ENCODE assay signal across 9 mouse cellular contexts in the genomic region with DNA sequence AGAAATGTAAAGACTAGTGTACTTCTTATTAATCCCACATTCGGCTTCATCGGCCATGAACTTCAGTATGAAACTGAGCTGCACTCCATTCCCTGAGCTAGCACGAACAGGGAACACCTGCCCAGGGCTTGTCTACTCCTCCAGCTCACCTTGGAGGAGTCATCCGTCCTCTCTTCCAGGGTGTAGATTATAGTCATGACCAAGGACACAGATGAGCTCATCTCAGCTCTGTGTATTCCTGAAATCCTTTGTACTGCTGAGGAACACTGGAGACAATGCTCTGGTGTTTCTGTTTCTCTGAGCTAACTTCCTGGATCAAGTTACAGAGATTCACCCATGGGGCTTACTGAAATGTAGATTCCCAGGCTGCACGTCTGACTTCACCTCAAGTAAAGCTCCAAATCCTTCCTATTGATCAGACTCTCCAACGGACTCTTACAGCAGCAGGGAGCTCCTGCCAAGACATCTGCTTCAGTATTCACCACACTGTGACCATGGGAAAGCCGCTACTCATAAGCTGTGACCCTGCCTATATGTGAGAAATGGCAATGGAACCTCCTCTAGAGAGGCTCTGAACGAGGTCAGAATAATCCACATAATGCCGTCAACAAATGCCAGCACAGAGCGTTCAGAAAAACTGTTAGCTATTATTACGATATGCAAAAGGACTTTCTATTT.
A peak's percentile ranks its signal among the peaks of the same experiment; 100 is the strongest.
DNase-seq lines count a peak whose midpoint lies in the region; ATAC-seq and TF ChIP-seq lines count a peak whose summit lies in the region.
"Had no signal": no experiment of that assay in that cellular context is flagged by ENCODE, and none has a peak within 500 bp of the region (broad histone marks: within the 10 kb centered on the region; RNA-seq: fewer than 3 reads in every experiment).

No protein-coding gene starts in this region.

- no peaks in the 10 kb centered on the region for H3K9me3 ChIP-seq in heart, embryonic 10.5 days
- H3K9me3 ChIP-seq in limb, embryonic 14.5 days (ENCODE audit: control insufficient read depth, low read length) = no peaks in the 10 kb centered on the region

- peaks cover 18% of the 10 kb centered on the region for H3K4me1 ChIP-seq in heart, embryonic 10.5 days
- H3K4me1 ChIP-seq in limb, embryonic 14.5 days (ENCODE audit: control insufficient read depth, insufficient read depth, low read length) = peaks cover 23% of the 10 kb centered on the region

- peak; percentile 14; the same call in 1 of the 2 replicates for ATAC-seq in limb, embryonic 14.5 days (ENCODE audit: low FRiP score, low read depth)

- H3K27ac ChIP-seq in heart, embryonic 10.5 days = no peak overlapping the region
- no peak overlapping the region for H3K27ac ChIP-seq in limb, embryonic 14.5 days (replicated peaks; ENCODE audit: low read depth, low read length)

- H3K27me3 ChIP-seq in heart, embryonic 10.5 days (ENCODE audit: insufficient read depth, poor library complexity, severe bottlenecking) = no peaks in the 10 kb centered on the region
- no peaks in the 10 kb centered on the region for H3K27me3 ChIP-seq in limb, embryonic 14.5 days (ENCODE audit: control insufficient read depth, insufficient read depth, low read length)

- no peak overlapping the region for H3K4me2 ChIP-seq in limb, embryonic 14.5 days (replicated peaks; ENCODE audit: low read depth, low read length, severe bottlenecking)

- no peak overlapping the region for H3K9ac ChIP-seq in limb, embryonic 14.5 days (ENCODE audit: low read depth, low read length, severe bottlenecking)

- no peaks in the 10 kb centered on the region for H3K36me3 ChIP-seq in heart, embryonic 10.5 days
- H3K36me3 ChIP-seq in limb, embryonic 14.5 days (ENCODE audit: control insufficient read depth, insufficient read depth, low read length) = no peaks in the 10 kb centered on the region

- TF ChIP-seq POLR2A in limb, embryonic 14.5 days (IDR thresholded peaks at IDR 0.05; ENCODE audit: borderline replicate concordance, extremely low read depth, insufficient read depth, insufficient read length) = no peak

- WGBS in heart, embryonic 10.5 days = 59% methylated on average over 11 of the region's 11 CpGs
- 51% methylated on average over 11 of the region's 11 CpGs for WGBS in limb, embryonic 14.5 days

- DNase-seq in heart, embryonic 10.5 days (ENCODE audit: low spot score) = peak; percentile 53
- DNase-seq in heart, postnatal 25 days (ENCODE audit: low spot score) = no peak
- DNase-seq in 3T3-L1 (ENCODE audit: low read depth, low spot score) (peak; percentile 47), ES-CJ7 (ENCODE audit: low read depth, low spot score) (peak; percentile 4)
- DNase-seq in limb, embryonic 14.5 days (ENCODE audit: low spot score) = peak; percentile 31
- DNase-seq in cerebellum, postnatal 10 days = no peak
- no peak for DNase-seq in lung, postnatal 10 days
- DNase-seq: spleen, adult 18-20 months; thymus, postnatal 36 days had no signal

- no peak overlapping the region for H3K4me3 ChIP-seq in heart, embryonic 10.5 days
- H3K4me3 ChIP-seq in limb, embryonic 14.5 days (replicated peaks; ENCODE audit: low read length) = no peak overlapping the region

- intact Hi-C loops in heart, postnatal 25 days (cut with DNase I) = no loop called here

Comparison
In these comparisons a context has a peak if more than half of its experiments do, and no peak if none do; other contexts are left out.
1. DNase-seq: peak in heart, embryonic 10.5 days (single experiment), 3T3-L1 (single experiment), ES-CJ7 (single experiment) and limb, embryonic 14.5 days (single experiment); none in heart, postnatal 25 days (single experiment), cerebellum, postnatal 10 days (0 of 2) and lung, postnatal 10 days (single experiment).